Mouse (Mus musculus) hindbrain, embryonic 15.5 days (tissue): Measurements from ENCODE around the gene Tbcb. TPM values are rescaled to one million over a fixed set of nuclear protein-coding genes. Genes with fewer than 3 reads are reported as not detected.
A peak's percentile ranks its signal among the peaks of the same experiment; 100 is the strongest.

ENCODE experiments used
- ATAC-seq: fragments of 200-750 bp; cut with Nextera tagmentation; 2 replicates; pipeline ENCODE4 v1.8.0; 2017; ENCODE audit warnings: low read depth, moderate number of reproducible peaks, moderate TSS enrichment; ENCODE audit not compliant: low FRiP score
- H3K27ac ChIP-seq: fragments of 300-500 bp; sonication (generic); replicated peaks from 2 replicates; pipeline ENCODE4 v1.5.1; 2015; ENCODE audit warnings: mild to moderate bottlenecking, inconsistent platforms
- H3K27me3 ChIP-seq: fragments of 300-500 bp; sonication (generic); 2 replicates; pipeline ENCODE4 v1.6.1; 2015; ENCODE audit warnings: control low read depth, inconsistent platforms
- H3K36me3 ChIP-seq: fragments of 300-500 bp; sonication (generic); 2 replicates; pipeline ENCODE4 v1.6.1; 2015; ENCODE audit warnings: control low read depth, inconsistent platforms
- H3K4me1 ChIP-seq: fragments of 300-500 bp; sonication (generic); replicated peaks from 2 replicates; pipeline ENCODE4 v1.6.1; 2015; ENCODE audit warnings: control low read depth, inconsistent platforms
- H3K4me2 ChIP-seq: fragments of 300-500 bp; sonication (generic); 2 replicates; pipeline ENCODE4 v1.6.1; 2015; ENCODE audit warnings: moderate library complexity, mild to moderate bottlenecking, inconsistent platforms
- H3K4me3 ChIP-seq: fragments of 300-500 bp; sonication (generic); 2 replicates; pipeline ENCODE4 v1.5.1; 2015; ENCODE audit warnings: mild to moderate bottlenecking, inconsistent platforms
- H3K9ac ChIP-seq: fragments of 300-500 bp; sonication (generic); 2 replicates; pipeline ENCODE4 v1.6.1; 2015; ENCODE audit warnings: inconsistent platforms
- H3K9me3 ChIP-seq: fragments of 300-500 bp; sonication (generic); 2 replicates; pipeline ENCODE4 v1.6.1; 2016; ENCODE audit warnings: control low read depth, inconsistent platforms
- WGBS: fragments of 180-500 bp; shearing (Covaris S2); methylation state at CpG from one replicate; pipeline ENCODE4 v1.1.7; 2015; 5-methylcytosine and 5-hydroxymethylcytosine counted together
- polyA plus RNA-seq: library from polyadenylated mRNA; unstranded; fragments of >200 nt; fragmentation: Nextera tagmentation; extraction: Ambion mirVana; gene quantifications from 2 replicates; pipeline ENCODE4 v1.2.1, GENCODE M21; 2015

Gene Tbcb
- 430 and 435 TPM in 2 replicates for polyA plus RNA-seq

DNA sequence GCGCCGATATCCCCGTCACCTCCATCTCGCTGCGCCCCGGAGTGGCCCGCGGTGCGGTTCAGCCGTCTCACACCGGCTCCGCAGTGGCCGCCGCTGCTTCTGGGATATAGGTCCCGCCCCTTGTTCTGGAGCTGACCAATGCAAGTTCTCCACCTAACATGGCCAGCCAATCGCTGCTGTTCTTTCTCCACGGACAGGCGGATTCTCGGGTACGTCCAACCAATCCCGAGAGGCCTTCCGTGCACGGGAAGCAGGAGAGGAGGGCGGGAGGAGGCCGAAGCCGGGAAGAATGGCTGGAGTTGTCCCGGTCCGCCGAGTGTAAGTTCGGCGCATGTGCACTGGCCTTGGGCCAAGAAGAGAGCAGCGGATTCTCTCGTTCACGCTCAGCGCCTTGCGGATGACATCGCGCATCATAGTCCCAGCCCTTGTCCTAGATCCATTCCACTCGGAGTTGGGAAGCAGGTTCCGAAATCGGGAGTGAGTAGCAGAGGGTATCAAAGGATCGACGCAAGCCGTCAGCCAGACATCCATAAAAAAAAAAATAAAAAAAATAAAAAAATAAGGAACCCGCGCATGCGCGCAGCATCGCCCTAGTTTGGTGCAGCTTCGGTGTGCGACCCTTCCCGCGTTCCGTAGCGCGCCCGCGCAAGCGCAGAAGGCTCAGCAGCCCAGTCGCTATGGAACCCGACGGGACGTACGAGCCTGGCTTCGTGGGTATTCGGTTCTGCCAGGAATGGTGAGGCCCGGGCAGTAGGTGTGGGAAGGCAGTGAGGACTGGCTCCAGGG is at the start of gene Tbcb, which contains the start of gene Polr2i:
TSS of gene Tbcb (minus strand) at position 604 of the 786 bp plus-strand sequence.
TSS of gene Polr2i (plus strand) at position 280 of the 786 bp plus-strand sequence.
- WGBS: under 1% methylated on average over 67 of the region's 67 CpGs
- H3K4me3 ChIP-seq: peak within 1 kb of the TSS; percentile 61
- H3K9me3 ChIP-seq: no peaks in the 10 kb centered on the region
- peak; percentile 97 for ATAC-seq
- H3K4me1 ChIP-seq: peaks cover 21% of the 10 kb centered on the region
- peak within 1 kb of the TSS; percentile 77 for H3K9ac ChIP-seq
- no peaks in the 10 kb centered on the region for H3K27me3 ChIP-seq
- H3K27ac ChIP-seq: peak within 1 kb of the TSS; percentile 99
- peaks cover 29% of the 10 kb centered on the region for H3K36me3 ChIP-seq
- peak within 1 kb of the TSS; percentile 67 for H3K4me2 ChIP-seq

DNA sequence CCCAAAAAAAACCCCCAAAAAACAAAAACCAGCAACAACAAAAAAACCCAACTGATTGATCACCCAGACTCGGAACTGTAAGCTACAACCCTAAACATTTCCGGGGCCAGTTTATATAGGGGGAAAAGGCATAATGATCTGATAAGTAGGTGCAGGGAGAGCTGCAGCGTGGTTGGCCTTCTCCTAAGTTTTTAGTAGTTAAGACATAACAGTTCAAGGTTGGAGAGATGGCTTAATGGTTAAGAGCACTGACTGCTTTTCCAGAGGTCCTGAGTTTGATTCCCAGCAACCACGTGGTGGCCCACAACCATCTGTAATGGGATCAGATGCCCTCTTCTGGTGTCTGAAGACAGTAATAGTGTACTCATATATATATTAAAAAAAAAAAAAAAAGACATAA is 49.5 kb upstream of the Tbcb start:
- peaks cover 14% of the 10 kb centered on the region for H3K4me1 ChIP-seq
- H3K4me2 ChIP-seq: peak overlapping the region; percentile 89
- H3K9ac ChIP-seq: no peak overlapping the region
- peak overlapping the region; percentile 96 for H3K27ac ChIP-seq
- no peaks in the 10 kb centered on the region for H3K9me3 ChIP-seq
- 80% methylated on average over 4 of the region's 4 CpGs for WGBS
- no peaks in the 10 kb centered on the region for H3K36me3 ChIP-seq
- peak overlapping the region; percentile 54 for H3K4me3 ChIP-seq
- H3K27me3 ChIP-seq: no peaks in the 10 kb centered on the region
- no peak for ATAC-seq

GRCm38 (mm10) chr7:30280670-30281138 is 48.6 kb upstream of the Tbcb start:
- Histone ChIP-seq H3K27me3 (no peaks in the 10 kb centered on the region), H3K9ac (peak overlapping the region; percentile 67), H3K4me1 (peaks cover 14% of the 10 kb centered on the region), H3K9me3 (no peaks in the 10 kb centered on the region), H3K27ac (peak overlapping the region; percentile 96), H3K36me3 (no peaks in the 10 kb centered on the region), H3K4me2 (peak overlapping the region; percentile 89), H3K4me3 (peak overlapping the region; percentile 54)
- ATAC-seq: peak; percentile 88
- WGBS: 1% methylated on average over 20 of the region's 20 CpGs

- under 1% methylated on average over 49 of the region's 49 CpGs for WGBS
- H3K4me1 ChIP-seq: peaks cover 14% of the 10 kb centered on the region
Measured at GRCm38 (mm10) chr7:30279951-30280669, 48.0 kb upstream of the Tbcb start, which contains the start of the genes Thap8 and Wdr62. Thap8 (plus strand) TSS chr7:30280094. Wdr62 (minus strand) TSS chr7:30280419.

DNA sequence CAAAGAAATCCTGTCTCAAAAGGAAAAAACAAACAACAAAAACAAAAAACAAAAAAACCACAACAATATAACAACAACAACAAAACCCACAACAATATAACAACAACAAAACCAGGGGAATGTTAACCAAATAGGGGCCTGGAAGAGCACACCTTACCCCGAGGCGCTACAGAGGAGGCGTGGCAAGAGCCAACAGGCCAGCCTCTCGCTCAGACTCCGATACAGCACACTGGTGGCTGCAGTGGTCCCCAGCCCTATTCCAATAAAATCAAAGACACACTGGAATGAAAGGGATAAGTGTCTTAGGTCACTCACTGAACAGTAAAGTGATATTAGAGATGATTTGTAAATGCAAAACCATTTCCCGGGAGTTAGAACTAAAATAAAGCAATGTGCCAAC is 47.5 kb upstream of the Tbcb start:
- WGBS: 0% methylated on average over 6 of the region's 6 CpGs
- Histone ChIP-seq H3K36me3 (no peaks in the 10 kb centered on the region), H3K9me3 (no peaks in the 10 kb centered on the region), H3K27ac (peak overlapping the region; percentile 96), H3K27me3 (no peaks in the 10 kb centered on the region), H3K9ac (peak overlapping the region; percentile 67), H3K4me3 (peak overlapping the region; percentile 54), H3K4me2 (peak overlapping the region; percentile 89), H3K4me1 (peaks cover 14% of the 10 kb centered on the region)
- ATAC-seq: no peak

More at GRCm38 (mm10) chr7:30279951-30280669, 48.0 kb upstream of the Tbcb start, which contains the start of the genes Thap8 and Wdr62:
- ATAC-seq: peak; percentile 96
- H3K27ac ChIP-seq: peak within 1 kb of the TSS; percentile 96
- no peaks in the 10 kb centered on the region for H3K36me3 ChIP-seq
- peak within 1 kb of the TSS; percentile 54 for H3K4me3 ChIP-seq
- peak within 1 kb of the TSS; percentile 89 for H3K4me2 ChIP-seq
- H3K9me3 ChIP-seq: no peaks in the 10 kb centered on the region
- peak within 1 kb of the TSS; percentile 67 for H3K9ac ChIP-seq
- H3K27me3 ChIP-seq: no peaks in the 10 kb centered on the region

GRCm38 (mm10) chr7:30278911-30279310 is 46.8 kb upstream of the Tbcb start:
- Histone ChIP-seq H3K4me1 (peaks cover 14% of the 10 kb centered on the region), H3K27ac (no peak overlapping the region), H3K9ac (no peak overlapping the region), H3K4me3 (peak overlapping the region; percentile 54; the same call in 1 of the 2 replicates), H3K27me3 (no peaks in the 10 kb centered on the region), H3K4me2 (0 out of 2 replicates have a peak overlapping the region, but pooled peaks have one; percentile 89), H3K36me3 (no peaks in the 10 kb centered on the region), H3K9me3 (no peaks in the 10 kb centered on the region)
- no peak for ATAC-seq
- WGBS: 57% methylated on average over 2 of the region's 2 CpGs

DNA sequence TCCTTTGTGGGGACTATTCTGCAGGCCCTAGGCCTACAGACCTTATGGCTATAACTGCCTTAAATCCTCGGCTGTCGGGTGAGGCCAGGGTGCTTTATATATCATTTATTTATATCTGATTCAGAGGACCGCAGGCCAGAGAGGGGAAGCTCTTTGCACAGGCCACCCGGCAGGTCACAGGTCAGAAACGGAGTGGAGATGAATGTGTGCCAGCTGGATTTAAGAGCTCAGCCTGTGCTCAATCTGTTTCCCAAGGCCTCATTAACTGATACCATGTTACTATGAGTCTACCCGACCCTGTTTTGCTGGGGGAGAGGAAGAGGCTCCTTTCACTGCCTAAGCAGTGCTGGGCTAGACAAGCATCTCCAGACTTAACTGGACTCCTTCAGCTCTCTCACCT is 42.3 kb upstream of the Tbcb start:
- Histone ChIP-seq H3K27ac (no peak overlapping the region), H3K9ac (no peak overlapping the region), H3K4me1 (peaks cover 2% of the 10 kb centered on the region), H3K27me3 (no peaks in the 10 kb centered on the region), H3K4me2 (no peak overlapping the region), H3K9me3 (no peaks in the 10 kb centered on the region), H3K36me3 (no peaks in the 10 kb centered on the region), H3K4me3 (no peak overlapping the region)
- no peak for ATAC-seq
- WGBS: 83% methylated on average over 6 of the region's 6 CpGs

GRCm38 (mm10) chr7:30269641-30270040 is 37.6 kb upstream of the Tbcb start:
- H3K36me3 ChIP-seq: no peaks in the 10 kb centered on the region
- H3K27me3 ChIP-seq: no peaks in the 10 kb centered on the region
- H3K4me3 ChIP-seq: no peak overlapping the region
- no peak overlapping the region for H3K27ac ChIP-seq
- no peaks in the 10 kb centered on the region for H3K4me1 ChIP-seq
- WGBS: 90% methylated on average over 4 of the region's 4 CpGs
- H3K9me3 ChIP-seq: no peaks in the 10 kb centered on the region
- H3K4me2 ChIP-seq: no peak overlapping the region
- no peak for ATAC-seq
- no peak overlapping the region for H3K9ac ChIP-seq

- Histone ChIP-seq H3K9ac (no peak overlapping the region), H3K27ac (no peak overlapping the region), H3K4me3 (no peak overlapping the region), H3K27me3 (no peaks in the 10 kb centered on the region), H3K4me1 (no peaks in the 10 kb centered on the region), H3K36me3 (no peaks in the 10 kb centered on the region), H3K9me3 (no peaks in the 10 kb centered on the region), H3K4me2 (no peak overlapping the region)
- WGBS: 84% methylated on average over 3 of the region's 3 CpGs
- ATAC-seq: no peak
Measured at GRCm38 (mm10) chr7:30266780-30267179, 34.7 kb upstream of the Tbcb start.

DNA sequence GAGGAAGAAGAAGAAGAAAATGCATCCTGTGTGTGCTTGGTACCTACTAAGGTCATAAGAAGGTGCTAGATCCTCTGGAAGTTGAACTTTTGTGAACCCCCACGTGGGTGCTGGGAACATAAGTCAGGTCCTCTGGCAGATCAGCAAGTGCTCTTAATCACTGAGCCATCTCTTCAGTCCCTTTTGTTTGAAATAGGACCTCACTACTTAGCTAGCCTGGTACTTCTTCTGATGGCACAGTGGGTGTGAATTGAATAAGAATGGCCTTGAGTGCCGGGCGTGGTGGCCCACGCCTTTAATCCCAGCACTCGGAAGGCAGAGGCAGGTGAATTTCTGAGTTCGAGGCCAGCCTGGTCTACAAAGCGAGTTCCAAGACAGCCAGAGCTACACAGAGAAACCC is 33.9 kb upstream of the Tbcb start:
- Histone ChIP-seq H3K4me1 (no peaks in the 10 kb centered on the region), H3K27me3 (no peaks in the 10 kb centered on the region), H3K36me3 (no peaks in the 10 kb centered on the region), H3K27ac (no peak overlapping the region), H3K4me3 (no peak overlapping the region), H3K4me2 (no peak overlapping the region), H3K9me3 (no peaks in the 10 kb centered on the region), H3K9ac (no peak overlapping the region)
- WGBS: 91% methylated on average over 7 of the region's 7 CpGs
- no peak for ATAC-seq

GRCm38 (mm10) chr7:30265531-30265930 is 33.5 kb upstream of the Tbcb start:
- 98% methylated on average over 5 of the region's 5 CpGs for WGBS
- no peak overlapping the region for H3K4me3 ChIP-seq
- ATAC-seq: no peak
- no peaks in the 10 kb centered on the region for H3K27me3 ChIP-seq
- H3K9me3 ChIP-seq: no peaks in the 10 kb centered on the region
- H3K27ac ChIP-seq: no peak overlapping the region
- H3K4me1 ChIP-seq: no peaks in the 10 kb centered on the region
- H3K4me2 ChIP-seq: no peak overlapping the region
- H3K9ac ChIP-seq: no peak overlapping the region
- H3K36me3 ChIP-seq: no peaks in the 10 kb centered on the region

DNA sequence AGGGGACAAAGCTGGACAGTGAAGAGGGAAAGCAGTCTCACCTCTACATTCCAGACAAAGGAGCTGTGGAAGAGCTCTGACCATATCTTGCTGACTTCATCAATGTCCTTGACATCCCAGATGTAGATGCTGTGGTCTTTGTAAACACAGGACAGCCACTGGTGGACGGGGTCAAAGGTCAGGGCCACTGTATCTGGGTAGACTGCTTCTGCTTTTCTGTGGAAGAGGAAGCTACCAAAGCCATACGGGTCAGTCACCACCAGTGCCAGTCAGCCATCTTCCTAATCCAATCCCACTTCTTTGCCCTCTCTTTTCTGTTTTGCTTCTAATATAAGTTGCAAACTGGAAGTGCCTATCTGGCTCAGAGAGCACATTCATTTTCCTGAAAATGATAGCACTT is 33.0 kb upstream of the Tbcb start:
- H3K4me2 ChIP-seq: no peak overlapping the region
- ATAC-seq: no peak
- no peaks in the 10 kb centered on the region for H3K36me3 ChIP-seq
- no peak overlapping the region for H3K27ac ChIP-seq
- H3K9ac ChIP-seq: no peak overlapping the region
- H3K27me3 ChIP-seq: no peaks in the 10 kb centered on the region
- H3K4me3 ChIP-seq: no peak overlapping the region
- no peaks in the 10 kb centered on the region for H3K9me3 ChIP-seq
- no peaks in the 10 kb centered on the region for H3K4me1 ChIP-seq
- WGBS: 80% methylated on average over 2 of the region's 2 CpGs
